Mouse (Mus musculus) intestine, embryonic 16.5 days (tissue): ENCODE data around the gene Mpg. TPM values are rescaled to one million over a fixed set of nuclear protein-coding genes. Genes with fewer than 3 reads are reported as not detected.
A peak's percentile ranks its signal among the peaks of the same experiment; 100 is the strongest.
"Not testable (repeated sequence)": the region's sequence is repeated elsewhere in the genome, so short reads cannot be mapped to it uniquely, and the experiment has no call there.

Experiments used
- ATAC-seq: fragments of 200-750 bp; cut with Nextera tagmentation; 2 replicates; pipeline ENCODE4 v1.8.0; 2017; ENCODE audit warnings: moderate TSS enrichment, moderate library complexity
- H3K27ac ChIP-seq: fragments of 300-500 bp; sonication (generic); 2 replicates; pipeline ENCODE4 v1.5.1; 2014; ENCODE audit warnings: mild to moderate bottlenecking, low read length
- H3K27me3 ChIP-seq: fragments of 300-500 bp; sonication (generic); replicated peaks from 2 replicates; pipeline ENCODE4 v1.6.1; 2014; ENCODE audit warnings: low read length, control low read depth, mixed read lengths; ENCODE audit not compliant: control insufficient read depth, insufficient read depth
- H3K36me3 ChIP-seq: fragments of 300-500 bp; sonication (generic); 2 replicates; pipeline ENCODE4 v1.6.1; 2014; ENCODE audit warnings: low read length, control low read depth; ENCODE audit not compliant: control insufficient read depth, insufficient read depth
- H3K4me1 ChIP-seq: fragments of 300-500 bp; sonication (generic); 2 replicates; pipeline ENCODE4 v1.6.1; 2014; ENCODE audit warnings: low read length, control low read depth, mixed read lengths; ENCODE audit not compliant: control insufficient read depth, insufficient read depth
- H3K4me2 ChIP-seq: fragments of 300-500 bp; sonication (generic); 2 replicates; pipeline ENCODE4 v1.6.1; 2014; ENCODE audit warnings: low read depth, low read length, control low read depth
- H3K4me3 ChIP-seq: fragments of 300-500 bp; sonication (generic); 2 replicates; pipeline ENCODE4 v1.5.1; 2014; ENCODE audit warnings: mild to moderate bottlenecking, low read length
- H3K9ac ChIP-seq: fragments of 300-500 bp; sonication (generic); 2 replicates; pipeline ENCODE4 v1.6.1; 2014; ENCODE audit warnings: low read depth, low read length
- H3K9me3 ChIP-seq: fragments of 300-500 bp; sonication (generic); 2 replicates; pipeline ENCODE4 v1.6.1; 2016; ENCODE audit warnings: low read length, control low read depth; ENCODE audit not compliant: control insufficient read depth
- WGBS: fragments of 180-500 bp; shearing (Covaris S2); extraction: QIAGEN DNeasy Blood & Tissue Kit; methylation state at CpG from one replicate; pipeline ENCODE4 v1.1.7; 2014; 5-methylcytosine and 5-hydroxymethylcytosine counted together
- polyA plus RNA-seq: library from polyadenylated mRNA; unstranded; fragments of >200 nt; fragmentation: Nextera tagmentation; extraction: Ambion mirVana; gene quantifications from 2 replicates; pipeline ENCODE4 v1.2.1, GENCODE M21; 2015

Mpg gene
- polyA plus RNA-seq, 1 experiment from 2014 or later, result 33.8 TPM

DNA sequence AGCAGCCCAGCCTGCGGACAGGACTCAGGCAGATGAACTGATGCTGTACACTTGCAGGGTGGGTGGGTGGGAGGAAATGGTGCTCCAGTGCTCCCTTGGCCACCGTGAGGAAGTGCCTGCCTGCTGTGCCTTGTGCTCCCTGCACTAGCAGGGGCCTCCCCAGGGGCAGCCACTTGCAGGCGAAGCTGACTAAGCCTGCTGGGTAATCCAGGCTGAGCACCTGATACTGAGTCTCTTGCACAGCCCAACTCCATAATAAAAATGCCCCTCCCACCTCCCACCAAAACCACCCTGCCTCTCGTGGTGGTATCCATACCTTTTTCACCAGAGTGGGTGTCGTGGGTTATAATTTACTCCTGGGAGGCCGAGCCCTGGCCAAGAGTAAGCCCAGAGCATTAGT, 27.1 kb upstream of the Mpg start:
- Histone ChIP-seq H3K27ac (no peak overlapping the region), H3K36me3 (no peaks in the 10 kb centered on the region), H3K9me3 (no peaks in the 10 kb centered on the region), H3K27me3 (no peaks in the 10 kb centered on the region), H3K9ac (no peak overlapping the region), H3K4me1 (peaks cover 4% of the 10 kb centered on the region; the same call in 1 of the 2 replicates), H3K4me3 (no peak overlapping the region), H3K4me2 (no peak overlapping the region)
- WGBS, result 45% methylated on average over 6 of the region's 6 CpGs
- ATAC-seq, result 0 out of 2 replicates have a peak, but pooled peaks have one; percentile 19

DNA sequence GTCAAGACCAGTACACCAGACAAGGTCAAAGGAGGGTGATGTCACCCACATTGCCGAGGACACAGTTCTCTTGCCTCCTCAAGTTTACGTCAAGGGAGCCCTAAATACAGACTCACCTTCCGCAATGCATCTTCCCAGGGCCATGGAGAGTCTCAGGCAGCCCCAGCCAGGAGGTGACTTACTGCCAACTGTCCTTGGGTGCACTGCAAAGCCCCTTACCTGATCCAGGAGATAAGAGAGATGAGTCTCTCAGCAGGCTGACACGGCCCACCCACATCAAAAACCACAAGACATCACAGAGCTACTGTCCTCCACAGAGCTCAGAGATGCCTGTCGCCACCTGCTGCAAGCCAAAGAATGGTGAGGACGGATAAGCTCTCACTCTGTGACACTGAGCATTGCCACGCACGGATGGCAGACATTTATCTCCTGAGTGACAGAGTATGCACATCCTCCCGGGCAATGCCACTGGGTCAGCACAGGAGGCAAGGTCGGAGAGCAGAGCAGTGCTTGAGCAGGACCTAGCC, 26.2 kb upstream of the Mpg start, which contains the start of gene Il9r:
Il9r (minus strand) TSS at position 205 of the 527 bp plus-strand sequence.
- ATAC-seq, result no peak
- H3K4me3 ChIP-seq, result no peak within 1 kb of the TSS
- no peaks in the 10 kb centered on the region for H3K27me3 ChIP-seq
- no peak within 1 kb of the TSS for H3K9ac ChIP-seq
- H3K4me1 ChIP-seq, result peaks cover 8% of the 10 kb centered on the region
- H3K9me3 ChIP-seq, result no peaks in the 10 kb centered on the region
- WGBS, result 64% methylated on average over 10 of the region's 10 CpGs
- H3K4me2 ChIP-seq, result no peak within 1 kb of the TSS
- H3K27ac ChIP-seq, result no peak within 1 kb of the TSS
- no peaks in the 10 kb centered on the region for H3K36me3 ChIP-seq

DNA sequence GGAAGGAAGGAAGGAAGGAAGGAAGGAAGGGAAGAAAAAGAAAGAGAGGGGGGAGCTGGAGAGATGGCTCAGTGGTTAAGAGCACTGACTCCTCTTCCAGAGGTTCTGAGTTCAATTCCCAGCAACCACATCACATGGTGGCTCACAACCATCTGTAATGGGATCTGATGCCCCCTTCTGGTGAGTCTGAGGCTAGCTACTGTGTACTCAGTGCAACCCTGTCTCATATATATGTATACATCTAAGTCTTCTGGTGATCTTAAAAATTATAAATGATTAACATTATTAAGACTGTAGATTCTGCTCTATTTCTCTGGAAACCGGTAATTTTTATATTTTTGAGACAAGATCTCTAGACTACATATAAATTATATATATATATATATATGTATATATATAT, 25.3 kb upstream of the Mpg start:
- not testable (repeated sequence) for H3K27ac ChIP-seq, H3K9me3 ChIP-seq, H3K4me2 ChIP-seq, H3K4me3 ChIP-seq, ATAC-seq, H3K4me1 ChIP-seq, H3K27me3 ChIP-seq, H3K9ac ChIP-seq, H3K36me3 ChIP-seq
- WGBS, result 79% methylated on average over 1 of the region's 1 CpGs

DNA sequence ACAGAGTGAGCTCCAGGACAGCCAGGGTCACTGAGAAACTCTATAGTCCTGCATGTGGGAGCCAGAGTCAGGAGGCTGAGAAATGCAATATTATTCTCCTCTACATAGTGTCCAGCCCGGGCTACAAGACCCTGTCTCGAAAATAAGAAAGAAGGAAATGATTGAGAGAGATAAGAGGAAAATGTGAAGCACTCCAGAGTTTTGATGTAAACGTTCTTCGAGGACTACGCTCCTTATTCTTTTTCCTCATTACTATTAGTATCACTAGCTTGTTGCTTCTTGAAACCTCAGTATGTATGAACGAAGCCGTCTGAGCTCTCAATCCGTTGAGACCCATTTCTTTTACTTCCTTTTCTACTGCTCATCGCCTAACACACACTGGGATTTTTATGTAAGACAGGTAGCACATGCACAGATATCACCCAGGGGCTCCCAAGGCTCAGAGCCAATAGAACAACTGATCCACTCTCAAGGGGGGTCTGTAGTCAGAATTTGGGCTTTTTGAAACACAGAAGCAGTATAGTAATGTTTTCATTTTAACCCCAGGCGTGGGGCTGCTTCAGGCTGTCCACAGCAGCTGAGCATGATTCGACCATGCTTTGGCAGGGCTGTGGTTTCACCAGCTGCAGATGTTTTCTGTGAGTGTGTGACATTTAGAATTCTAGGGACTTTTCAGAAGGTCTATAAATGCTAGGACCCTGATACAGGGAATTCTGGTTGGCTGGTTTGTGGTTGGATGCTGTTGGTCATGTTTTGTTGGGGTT, 24.2 kb upstream of the Mpg start:
- Histone ChIP-seq H3K4me3 (no peak overlapping the region), H3K27me3 (no peaks in the 10 kb centered on the region), H3K4me2 (no peak overlapping the region), H3K27ac (no peak overlapping the region), H3K9ac (no peak overlapping the region), H3K4me1 (peaks cover 11% of the 10 kb centered on the region), H3K36me3 (no peaks in the 10 kb centered on the region), H3K9me3 (no peaks in the 10 kb centered on the region)
- no peak for ATAC-seq
- WGBS, result 73% methylated on average over 11 of the region's 11 CpGs

DNA sequence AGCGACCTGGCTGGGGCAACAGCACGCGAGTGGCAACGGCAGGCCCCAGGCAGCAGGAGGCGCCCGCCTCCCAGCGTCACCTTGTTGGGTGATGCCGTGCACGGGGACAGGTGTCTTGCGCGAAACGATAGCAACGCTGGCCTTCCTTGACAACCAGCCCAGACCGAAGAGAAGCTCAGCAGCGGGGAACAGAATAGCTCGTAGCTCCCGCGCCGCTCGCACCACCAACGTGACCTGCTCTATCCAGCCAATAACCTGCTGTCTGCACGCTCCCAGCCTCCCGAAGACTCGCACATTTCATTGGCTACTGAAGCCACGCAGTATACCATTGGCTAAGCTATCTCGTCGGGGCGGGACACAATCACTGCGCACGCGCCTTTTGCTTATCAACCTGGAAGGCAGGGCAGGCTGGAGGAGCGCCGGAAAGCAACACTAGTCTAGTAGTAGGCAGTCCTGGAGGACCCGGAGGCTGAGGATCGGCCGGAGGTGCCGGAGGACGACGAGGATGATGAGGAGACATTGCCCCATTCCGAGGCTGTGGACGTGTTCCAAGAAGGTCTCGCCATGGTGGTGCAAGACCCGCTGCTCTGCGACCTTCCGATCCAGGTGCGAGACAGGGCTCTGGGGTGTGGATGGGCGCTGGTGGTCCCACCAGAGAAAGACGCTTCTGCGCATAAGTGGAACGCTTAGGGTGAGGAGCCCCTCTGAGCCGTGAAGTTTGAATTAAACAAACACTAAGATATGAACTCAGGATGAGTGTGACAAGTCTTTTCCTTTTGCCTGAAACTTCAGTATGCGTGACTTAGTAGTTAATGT, 21.0 kb upstream of the Mpg start, which contains the start of gene Snrnp25:
Snrnp25 (plus strand) TSS at position 358 of the 816 bp plus-strand sequence.
- Histone ChIP-seq H3K4me1 (peaks cover 7% of the 10 kb centered on the region), H3K27me3 (no peaks in the 10 kb centered on the region), H3K9me3 (no peaks in the 10 kb centered on the region), H3K4me2 (peak within 1 kb of the TSS; percentile 74), H3K36me3 (peaks cover 8% of the 10 kb centered on the region; the same call in 1 of the 2 replicates), H3K9ac (peak within 1 kb of the TSS; percentile 77), H3K27ac (0 out of 2 replicates have a peak within 1 kb of the TSS, but pooled peaks have one; percentile 38), H3K4me3 (peak within 1 kb of the TSS; percentile 69)
- ATAC-seq, result peak; percentile 100
- WGBS, result under 1% methylated on average over 52 of the region's 52 CpGs

DNA sequence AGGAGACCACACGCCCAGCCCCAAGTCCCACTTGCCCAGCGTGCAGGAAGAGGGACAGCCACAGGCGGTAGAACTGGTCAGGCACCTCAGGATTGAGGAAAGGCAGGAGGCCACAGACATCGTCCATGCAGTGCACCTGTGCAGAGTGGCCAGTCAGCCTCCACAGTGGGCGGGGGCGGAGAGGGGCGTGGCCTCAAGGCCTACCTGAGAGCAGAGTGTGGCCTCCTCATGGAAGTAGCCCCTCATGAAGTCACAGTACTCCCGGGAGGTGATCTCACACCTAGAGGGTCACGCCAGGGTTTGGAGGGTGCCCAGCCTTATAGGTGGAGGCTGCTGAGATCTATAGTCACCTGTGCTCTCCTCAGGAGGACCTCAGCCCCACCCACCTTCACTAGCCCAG, 15.7 kb upstream of the Mpg start:
- peak; percentile 13; the same call in 1 of the 2 replicates for ATAC-seq
- H3K9ac ChIP-seq, result no peak overlapping the region
- no peak overlapping the region for H3K4me3 ChIP-seq
- no peaks in the 10 kb centered on the region for H3K9me3 ChIP-seq
- no peaks in the 10 kb centered on the region for H3K27me3 ChIP-seq
- no peak overlapping the region for H3K27ac ChIP-seq
- H3K4me2 ChIP-seq, result no peak overlapping the region
- peaks cover 3% of the 10 kb centered on the region; the same call in 1 of the 2 replicates for H3K4me1 ChIP-seq
- peaks cover 43% of the 10 kb centered on the region for H3K36me3 ChIP-seq
- 84% methylated on average over 9 of the region's 9 CpGs for WGBS

DNA sequence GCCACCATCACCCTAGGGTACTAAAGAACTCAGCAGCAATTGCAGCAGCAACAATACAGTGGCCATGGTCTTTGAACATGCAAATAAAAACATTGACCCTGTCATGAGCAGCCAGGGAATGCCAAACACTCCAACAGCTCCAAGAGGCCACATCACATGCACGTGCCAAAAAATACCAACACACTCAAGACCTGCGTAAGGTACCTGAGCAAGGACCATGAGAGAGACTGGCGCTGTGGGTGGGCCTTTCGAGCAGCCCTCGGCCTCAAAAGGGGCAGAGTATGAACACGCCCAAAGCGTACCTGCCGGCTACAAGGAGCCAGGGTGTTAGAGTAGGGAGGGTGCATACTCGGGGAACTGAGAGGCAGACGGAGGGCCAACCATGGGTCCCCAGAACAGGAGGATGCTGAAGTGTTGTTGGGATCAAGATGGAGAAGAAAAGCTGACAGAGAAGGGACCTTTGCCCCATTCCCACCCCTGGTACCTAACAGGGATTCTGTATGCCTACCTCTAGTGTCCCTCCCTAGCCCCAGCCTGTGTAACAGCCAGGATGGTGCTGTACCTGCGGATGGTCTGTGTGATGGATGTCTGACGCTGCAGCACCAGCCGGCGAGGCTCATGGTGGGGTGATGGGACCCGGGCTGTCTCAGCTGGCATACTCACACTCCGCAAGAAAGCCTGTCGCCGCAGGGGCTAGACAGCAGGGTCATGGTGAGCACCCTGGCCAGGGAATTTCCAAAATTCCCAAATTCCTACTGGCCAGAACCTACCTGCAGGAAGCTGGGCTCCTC, 10.7 kb upstream of the Mpg start:
- H3K9ac ChIP-seq, result no peak overlapping the region
- ATAC-seq, result no peak
- H3K9me3 ChIP-seq, result no peaks in the 10 kb centered on the region
- H3K4me2 ChIP-seq, result no peak overlapping the region
- peaks cover 25% of the 10 kb centered on the region for H3K4me1 ChIP-seq
- H3K27me3 ChIP-seq, result no peaks in the 10 kb centered on the region
- no peak overlapping the region for H3K27ac ChIP-seq
- WGBS, result 92% methylated on average over 18 of the region's 18 CpGs
- H3K4me3 ChIP-seq, result no peak overlapping the region
- H3K36me3 ChIP-seq, result peaks cover 38% of the 10 kb centered on the region

DNA sequence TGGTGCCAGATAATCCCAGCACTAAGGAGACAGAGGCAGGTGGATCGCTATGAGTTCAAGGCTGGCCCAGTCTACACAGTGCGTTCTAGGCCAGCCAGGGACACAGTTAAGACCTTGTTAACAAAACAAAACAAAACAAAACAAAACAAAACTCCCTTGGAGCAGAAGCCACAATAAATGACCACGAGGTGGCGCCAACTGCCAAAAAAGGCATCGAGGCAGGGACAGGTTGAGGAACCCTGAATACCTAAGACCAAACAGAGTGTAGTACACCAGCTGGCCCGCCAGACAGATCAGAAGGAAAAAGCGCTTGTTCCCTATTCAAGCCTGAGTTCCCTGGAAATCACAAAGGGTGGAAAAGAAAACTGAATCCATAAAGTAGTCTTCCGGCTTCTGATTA, 9.5 kb upstream of the Mpg start:
- Histone ChIP-seq H3K9me3 (no peaks in the 10 kb centered on the region), H3K36me3 (peaks cover 36% of the 10 kb centered on the region), H3K9ac (no peak overlapping the region), H3K4me1 (peaks cover 30% of the 10 kb centered on the region), H3K27me3 (no peaks in the 10 kb centered on the region), H3K4me3 (no peak overlapping the region), H3K4me2 (no peak overlapping the region), H3K27ac (no peak overlapping the region)
- 21% methylated on average over 8 of the region's 8 CpGs for WGBS
- no peak for ATAC-seq
